Mouse (Mus musculus): ENCODE data around the gene Col4a3. TPM values are rescaled to one million over a fixed set of nuclear protein-coding genes. Genes with fewer than 3 reads are reported as not detected.

The Col4a3 gene
- total and polyA plus RNA-seq, 2 experiments from 2014 or later: 0.08 to 0.63 TPM

DNA sequence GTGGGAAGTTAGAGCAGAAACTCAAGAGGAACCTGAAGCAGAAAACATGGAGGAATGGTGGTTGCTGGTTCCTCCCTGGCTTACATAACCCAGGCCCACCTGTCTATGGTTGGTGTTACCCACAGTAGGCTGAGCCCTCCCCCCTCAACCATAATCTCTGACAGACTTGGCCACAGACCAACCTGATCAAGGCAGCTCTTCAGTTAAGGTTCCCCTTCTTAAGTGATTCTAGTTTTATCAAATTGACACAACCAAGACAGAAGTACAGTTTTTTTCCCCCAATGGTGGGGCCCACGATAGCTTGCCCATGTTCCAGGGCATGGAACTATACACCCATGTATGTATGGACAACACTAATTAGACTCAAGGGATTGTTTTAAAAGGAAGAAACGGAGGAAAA lies 100.1 kb downstream of the Col4a3 start:
- TF ChIP-seq EP300 (IDR thresholded peaks at IDR 0.05; ENCODE audit: low read depth) (no peak), CTCF (IDR thresholded peaks at IDR 0.05; ENCODE audit: low read depth) (no peak)
- H3K36me3 ChIP-seq (replicated peaks; ENCODE audit: control insufficient read depth, insufficient read depth, low read length): no peaks in the 10 kb centered on the region
- H3K4me1 ChIP-seq (ENCODE audit: control insufficient read depth, insufficient read depth): no peaks in the 10 kb centered on the region
- H3K9me3 ChIP-seq (replicated peaks; ENCODE audit: control insufficient read depth, low read length): no peaks in the 10 kb centered on the region
- no peak for DNase-seq (ENCODE audit: low spot score)
- WGBS: 82% methylated on average over 2 of the region's 2 CpGs
- ATAC-seq (ENCODE audit: insufficient read depth, low read depth): no peak
- no peak overlapping the region for H3K27ac ChIP-seq (ENCODE audit: low read depth)
- H3K27me3 ChIP-seq (ENCODE audit: control insufficient read depth, insufficient read depth, low read length): no peaks in the 10 kb centered on the region
- no peak overlapping the region for H3K4me2 ChIP-seq (ENCODE audit: low read depth, low read length)
- H3K4me3 ChIP-seq (ENCODE audit: low read depth, low read length): no peak overlapping the region
- no peak overlapping the region for H3K9ac ChIP-seq (replicated peaks; ENCODE audit: low read depth, low read length)

DNA sequence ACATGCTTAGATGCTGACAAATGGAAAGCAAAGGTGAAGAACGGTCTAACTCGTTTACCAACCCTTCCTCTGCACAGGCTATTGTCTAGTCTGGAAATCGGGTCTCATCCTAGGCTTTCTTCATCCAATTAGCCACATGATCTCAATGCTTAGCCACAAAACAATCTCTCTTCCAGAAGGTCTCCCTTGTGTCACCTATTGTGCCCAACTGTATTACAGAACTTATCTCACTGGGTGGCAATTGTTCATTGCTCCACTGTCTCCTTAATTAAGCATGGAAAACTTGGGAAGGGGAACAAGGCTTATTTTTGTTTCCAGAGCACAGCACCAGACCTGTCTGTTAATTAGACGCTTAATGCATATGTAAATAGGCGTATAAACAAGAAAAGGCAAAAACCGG lies 101.2 kb downstream of the Col4a3 start:
- H3K9me3 ChIP-seq (replicated peaks; ENCODE audit: control insufficient read depth, low read length): no peaks in the 10 kb centered on the region
- H3K36me3 ChIP-seq (replicated peaks; ENCODE audit: control insufficient read depth, insufficient read depth, low read length): no peaks in the 10 kb centered on the region
- H3K27ac ChIP-seq (ENCODE audit: low read depth): no peak overlapping the region
- no peak for DNase-seq (ENCODE audit: low spot score)
- H3K4me1 ChIP-seq (ENCODE audit: control insufficient read depth, insufficient read depth): no peaks in the 10 kb centered on the region
- H3K4me2 ChIP-seq (ENCODE audit: low read depth, low read length): no peak overlapping the region
- H3K9ac ChIP-seq (replicated peaks; ENCODE audit: low read depth, low read length): no peak overlapping the region
- no peak overlapping the region for H3K4me3 ChIP-seq (ENCODE audit: low read depth, low read length)
- 84% methylated on average over 6 of the region's 6 CpGs for WGBS
- H3K27me3 ChIP-seq (ENCODE audit: control insufficient read depth, insufficient read depth, low read length): no peaks in the 10 kb centered on the region
- no peak for ATAC-seq (ENCODE audit: insufficient read depth, low read depth)
- TF ChIP-seq EP300 (IDR thresholded peaks at IDR 0.05; ENCODE audit: low read depth) (no peak), CTCF (IDR thresholded peaks at IDR 0.05; ENCODE audit: low read depth) (no peak)

DNA sequence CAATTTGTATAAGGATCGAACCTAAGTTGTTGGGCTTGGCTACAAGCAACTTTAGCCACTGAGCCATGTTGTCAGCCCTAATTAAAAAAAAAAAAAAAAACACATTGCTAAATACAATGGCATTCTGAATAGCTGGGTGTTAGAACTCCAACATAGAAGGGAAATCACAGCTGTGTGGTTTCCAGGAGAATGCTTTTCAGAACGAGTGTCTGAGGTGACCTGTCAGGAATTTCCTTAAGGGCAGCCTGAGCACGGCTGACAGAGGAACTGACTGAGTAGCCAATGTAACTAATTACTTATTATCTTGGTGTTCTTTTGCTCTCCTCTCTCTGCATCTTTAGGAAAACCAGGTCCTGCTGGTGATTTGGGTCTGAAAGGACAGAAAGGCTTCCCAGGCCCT lies 109.2 kb downstream of the Col4a3 start:
- Histone ChIP-seq H3K36me3 (replicated peaks; ENCODE audit: control insufficient read depth, insufficient read depth, low read length) (no peaks in the 10 kb centered on the region), H3K9ac (replicated peaks; ENCODE audit: low read depth, low read length) (no peak overlapping the region), H3K27me3 (ENCODE audit: control insufficient read depth, insufficient read depth, low read length) (no peaks in the 10 kb centered on the region), H3K9me3 (replicated peaks; ENCODE audit: control insufficient read depth, low read length) (no peaks in the 10 kb centered on the region), H3K4me3 (ENCODE audit: low read depth, low read length) (no peak overlapping the region), H3K27ac (ENCODE audit: low read depth) (no peak overlapping the region), H3K4me1 (ENCODE audit: control insufficient read depth, insufficient read depth) (no peaks in the 10 kb centered on the region), H3K4me2 (ENCODE audit: low read depth, low read length) (no peak overlapping the region)
- ATAC-seq (ENCODE audit: insufficient read depth, low read depth) (no peak), DNase-seq (ENCODE audit: low spot score) (no peak)
- WGBS: 36% methylated on average over 3 of the region's 3 CpGs
- TF ChIP-seq EP300 (IDR thresholded peaks at IDR 0.05; ENCODE audit: low read depth) (no peak), CTCF (IDR thresholded peaks at IDR 0.05; ENCODE audit: low read depth) (no peak)

DNA sequence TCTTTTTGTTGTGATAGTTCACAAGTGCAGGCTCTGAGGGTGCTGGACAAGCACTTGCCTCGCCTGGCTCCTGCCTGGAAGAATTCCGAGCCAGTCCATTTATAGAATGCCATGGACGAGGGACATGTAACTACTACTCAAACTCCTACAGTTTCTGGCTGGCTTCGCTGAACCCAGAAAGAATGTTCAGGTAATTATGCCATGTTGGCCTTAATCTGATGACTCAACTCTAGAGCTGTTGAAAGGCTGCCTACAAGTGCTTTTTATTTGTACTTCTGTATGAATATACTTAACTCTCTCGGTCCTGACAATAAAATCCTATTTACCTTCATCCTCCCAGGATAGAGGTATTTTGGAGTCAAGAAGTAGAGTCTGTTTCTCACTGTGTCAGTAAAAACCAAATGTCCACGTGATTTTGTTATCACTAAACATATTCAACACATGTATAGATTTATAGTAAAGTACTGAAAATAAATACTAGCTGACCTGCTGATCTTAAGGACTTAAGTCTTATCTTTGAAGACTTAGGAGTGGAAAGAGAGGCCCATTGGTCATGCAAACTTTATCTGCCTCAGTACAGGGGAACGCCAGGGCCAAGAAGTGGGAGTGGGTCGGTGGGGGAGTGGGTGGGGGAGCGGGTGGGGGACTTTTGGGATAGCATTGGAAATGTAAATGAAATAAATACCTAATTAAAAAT lies 131.2 kb downstream of the Col4a3 start:
- Histone ChIP-seq H3K4me3 (ENCODE audit: low read depth, low read length) (no peak overlapping the region), H3K9ac (replicated peaks; ENCODE audit: low read depth, low read length) (no peak overlapping the region), H3K4me1 (ENCODE audit: control insufficient read depth, insufficient read depth) (no peaks in the 10 kb centered on the region), H3K9me3 (replicated peaks; ENCODE audit: control insufficient read depth, low read length) (no peaks in the 10 kb centered on the region), H3K36me3 (replicated peaks; ENCODE audit: control insufficient read depth, insufficient read depth, low read length) (no peaks in the 10 kb centered on the region), H3K27ac (ENCODE audit: low read depth) (no peak overlapping the region), H3K4me2 (ENCODE audit: low read depth, low read length) (no peak overlapping the region), H3K27me3 (ENCODE audit: control insufficient read depth, insufficient read depth, low read length) (peaks cover 7% of the 10 kb centered on the region)
- DNase-seq (ENCODE audit: low spot score): no peak
- ATAC-seq (ENCODE audit: insufficient read depth, low read depth): no peak
- TF ChIP-seq CTCF (IDR thresholded peaks at IDR 0.05; ENCODE audit: low read depth): no peak
- no peak for TF ChIP-seq EP300 (IDR thresholded peaks at IDR 0.05; ENCODE audit: low read depth)
- WGBS: 46% methylated on average over 9 of the region's 9 CpGs

DNA sequence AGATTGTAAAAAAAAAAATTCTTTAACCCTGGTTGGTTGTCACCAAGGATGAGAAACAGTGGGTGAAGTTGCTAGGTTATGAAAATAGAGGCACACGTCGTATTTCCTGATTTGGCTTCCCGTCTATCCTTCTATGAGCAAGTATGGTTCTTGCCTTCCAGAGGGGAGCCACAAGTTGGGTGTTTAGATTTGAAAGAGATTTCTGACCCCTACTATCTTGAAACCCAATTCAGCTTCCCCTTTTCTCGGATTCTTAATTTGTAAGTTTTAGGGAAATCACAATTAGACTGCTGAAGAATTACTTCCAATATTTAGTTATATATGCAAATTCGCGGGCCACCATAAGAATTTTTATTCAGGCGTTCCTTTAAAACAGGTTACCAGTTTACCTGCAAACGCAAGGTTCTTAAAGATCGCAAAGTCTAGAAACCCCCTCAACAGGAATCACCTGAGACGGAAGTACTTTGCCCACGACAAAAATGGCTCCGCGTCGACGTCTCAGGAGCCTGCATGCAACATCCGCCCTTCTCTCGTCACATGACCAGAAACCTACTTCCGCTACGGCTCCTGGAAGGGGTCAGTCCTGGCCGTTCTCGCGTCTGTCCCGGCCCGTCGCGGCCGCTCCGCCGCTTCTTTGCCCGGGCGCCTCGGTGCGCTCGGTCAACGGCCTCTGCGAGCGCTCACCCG lies 137.8 kb downstream of the Col4a3 start, which contains the start of gene Mff:
TSS of gene Mff (plus strand) at position 552 of the 687 bp plus-strand sequence.
- Histone ChIP-seq H3K9me3 (replicated peaks; ENCODE audit: control insufficient read depth, low read length) (no peaks in the 10 kb centered on the region), H3K27ac (ENCODE audit: low read depth) (peak within 1 kb of the TSS; percentile 87), H3K36me3 (replicated peaks; ENCODE audit: control insufficient read depth, insufficient read depth, low read length) (peaks cover 23% of the 10 kb centered on the region), H3K4me3 (ENCODE audit: low read depth, low read length) (peak within 1 kb of the TSS; percentile 81), H3K4me2 (ENCODE audit: low read depth, low read length) (peak within 1 kb of the TSS; percentile 89), H3K9ac (replicated peaks; ENCODE audit: low read depth, low read length) (peak within 1 kb of the TSS; percentile 85), H3K27me3 (ENCODE audit: control insufficient read depth, insufficient read depth, low read length) (peaks cover 13% of the 10 kb centered on the region), H3K4me1 (ENCODE audit: control insufficient read depth, insufficient read depth) (peaks cover 11% of the 10 kb centered on the region)
- TF ChIP-seq EP300 (IDR thresholded peaks at IDR 0.05; ENCODE audit: low read depth) (peak; percentile 65; the same call in 1 of the 2 replicates), CTCF (IDR thresholded peaks at IDR 0.05; ENCODE audit: low read depth) (no peak)
- DNase-seq (ENCODE audit: low spot score) (peak; percentile 93), ATAC-seq (ENCODE audit: insufficient read depth, low read depth) (peak; percentile 98)
- 9% methylated on average over 38 of the region's 38 CpGs for WGBS

Data from heart, postnatal 0 days (tissue).